Mouse (Mus musculus) CH12.LX (cell line): ENCODE measurements around the gene Zbtb9.

Experiments
- CTCF ChIP-seq, 2 experiments: IDR thresholded peaks in 1 of 2; conservative IDR thresholded peaks in 1 of 2; 2 replicates each; pipeline ENCODE4 v1.5.1; 2011 to 2012; ENCODE audit warnings: low read depth in 2 of 2, low read length in 2 of 2, improper control_type of control experiment in 1 of 2, inconsistent platforms in 1 of 2, mild to moderate bottlenecking in 1 of 2, moderate library complexity in 1 of 2
- EP300 ChIP-seq: IDR thresholded peaks from 2 replicates; pipeline ENCODE4 v1.6.1; 2011; ENCODE audit warnings: low read length, improper control_type of control experiment
- SIN3A ChIP-seq: IDR thresholded peaks from 2 replicates; pipeline ENCODE4 v1.6.1; 2012; ENCODE audit warnings: low read length, improper control_type of control experiment, inconsistent platforms

DNA sequence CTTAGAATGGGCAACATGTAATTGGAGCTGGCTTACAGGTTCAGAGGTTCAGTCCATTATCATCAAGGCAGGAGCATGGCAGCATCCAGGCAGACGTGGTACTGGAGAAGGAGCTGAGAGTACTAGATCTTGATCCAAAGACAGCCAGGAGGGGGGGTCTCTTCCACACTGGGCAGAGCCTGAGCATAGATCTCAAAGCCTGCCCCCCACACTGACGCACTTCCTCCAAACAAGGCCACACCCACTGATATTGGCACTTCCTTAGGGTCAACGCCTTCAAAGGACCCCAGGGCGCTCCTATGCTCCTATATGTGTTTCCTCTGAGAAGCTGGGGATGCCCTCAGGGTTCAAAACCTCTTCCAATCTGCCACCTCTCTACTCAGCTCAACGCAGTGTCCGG lies 22.0 kb downstream of the Zbtb9 start:
- TF ChIP-seq EP300 (no peak), CTCF (conservative IDR thresholded peaks at IDR 0.05 in 1 of 2, IDR thresholded peaks at IDR 0.05 in 1 of 2; ENCODE audit: low read depth in 2 of 2, low read length in 2 of 2) (no peak), SIN3A (no peak)
